Comparison of ENCODE assay signal across 30 mouse cellular contexts in the genomic region with DNA sequence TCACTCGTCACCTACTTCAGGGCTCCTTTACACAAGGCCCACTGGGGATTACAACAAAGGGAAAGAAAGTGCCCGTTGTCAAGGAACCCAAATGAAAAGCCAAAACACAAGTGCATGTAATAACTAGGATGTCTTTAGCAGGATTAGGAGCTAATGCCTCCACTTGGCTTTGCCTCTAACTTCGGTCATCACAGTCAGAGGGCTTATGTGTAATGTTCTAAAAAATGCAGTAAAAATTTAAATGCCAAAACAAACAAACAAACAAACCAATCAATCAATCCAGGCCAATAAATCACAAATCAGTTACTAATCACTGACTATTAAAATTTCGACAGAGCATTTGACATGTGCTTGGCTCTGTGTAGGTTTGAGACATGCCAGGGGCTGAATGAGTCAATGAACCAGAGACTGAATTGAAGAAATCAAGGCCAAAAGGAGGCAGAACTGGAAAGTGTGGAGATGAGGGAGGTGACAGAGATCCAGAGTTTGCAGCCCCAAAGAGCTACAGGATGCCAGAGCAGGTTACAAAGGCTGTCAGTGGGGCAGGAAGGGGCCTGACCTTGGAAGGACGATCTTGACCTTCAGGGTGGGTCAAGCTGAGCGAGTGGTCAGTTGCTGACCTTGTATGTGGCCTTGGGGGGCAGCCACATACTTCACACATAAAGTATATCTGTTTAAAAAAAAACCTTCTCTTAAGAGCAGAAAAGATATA. TPM values are rescaled to one million over a fixed set of nuclear protein-coding genes. Genes with fewer than 3 reads are reported as not detected.
DNase-seq lines count a peak whose midpoint lies in the region; ATAC-seq and TF ChIP-seq lines count a peak whose summit lies in the region.
"Had no signal": no experiment of that assay in that cellular context is flagged by ENCODE, and none has a peak within 500 bp of the region (broad histone marks: within the 10 kb centered on the region; RNA-seq: fewer than 3 reads in every experiment).

No protein-coding gene starts in this region.

- DNase-seq in heart, adult 11 months: peak; percentile 54
- DNase-seq in heart, postnatal 36 days: no peak
- DNase-seq in layer of hippocampus, adult 2 months (ENCODE audit: low spot score in 2 of 2): no peak
- DNase-seq in layer of hippocampus, postnatal 14 days (ENCODE audit: low spot score in 2 of 2): no peak
- DNase-seq in Muller cell, postnatal 12 days (ENCODE audit: inconsistent ontology term): peak; percentile 31
- peak; percentile 28 for DNase-seq in adrenal gland, postnatal 10 days
- DNase-seq in left cerebral cortex, adult 9 months (ENCODE audit: low spot score in 2 of 2): no peak
- DNase-seq: cerebellum, adult 11-12 months; cerebellum, adult 9-11 months; embryo, embryonic 11 days; gastrocnemius, adult 2 months; gastrocnemius, postnatal 36 days; heart, postnatal 4 days; kidney, adult 9 months; kidney, postnatal 14 days; left cerebral cortex, postnatal 4 days; liver, postnatal 0 days; lung, postnatal 4 days had no signal

- 79% methylated on average over 6 of the region's 6 CpGs for WGBS in kidney, embryonic 16.5 days

- intact Hi-C loops in heart, postnatal 36 days (cut with DNase I): no loop called here

- no peak for TF ChIP-seq CTCF in layer of hippocampus, adult 2 months (conservative IDR thresholded peaks at IDR 0.05)

- no peaks in the 10 kb centered on the region for H3K4me1 ChIP-seq in kidney, embryonic 16.5 days (ENCODE audit: insufficient read depth, low read length)

- H3K9ac ChIP-seq in kidney, embryonic 16.5 days (replicated peaks; ENCODE audit: low read length): no peak overlapping the region
- H3K9ac ChIP-seq: embryonic facial prominence, embryonic 12.5 days; forebrain, embryonic 15.5 days; hindbrain, embryonic 14.5 days; liver, embryonic 12.5 days; liver, postnatal 0 days; midbrain, embryonic 12.5 days; neural tube, embryonic 13.5 days had no signal

- H3K4me3 ChIP-seq in layer of hippocampus, adult 2 months: no peak overlapping the region
- no peak overlapping the region for H3K4me3 ChIP-seq in kidney, embryonic 16.5 days (ENCODE audit: low read length)
- H3K4me3 ChIP-seq: embryonic facial prominence, embryonic 12.5 days; forebrain, embryonic 10.5 days; forebrain, embryonic 15.5 days; gastrocnemius, adult 2 months; liver, embryonic 12.5 days; midbrain, embryonic 12.5 days; neural tube, embryonic 13.5 days had no signal

- no peaks in the 10 kb centered on the region for H3K27me3 ChIP-seq in kidney, embryonic 16.5 days (ENCODE audit: insufficient read depth, low read length)
- H3K27me3 ChIP-seq: embryonic facial prominence, embryonic 12.5 days; forebrain, embryonic 15.5 days; liver, embryonic 12.5 days; megakaryocyte, embryonic 14.5 days; neural tube, embryonic 13.5 days had no signal

- ATAC-seq in kidney, embryonic 16.5 days (ENCODE audit: low FRiP score, low TSS enrichment): no peak
- ATAC-seq: activated CD4-positive, CD25-positive, alpha-beta regulatory T cell, adult 4 months; CD4-positive, CD25-positive, alpha-beta regulatory T cell, adult 4 months; forebrain, embryonic 15.5 days; intestine, postnatal 0 days; liver, embryonic 12.5 days; liver, postnatal 0 days had no signal

- H3K27ac ChIP-seq in layer of hippocampus, adult 2 months: peak overlapping the region; percentile 90
- no peak overlapping the region for H3K27ac ChIP-seq in kidney, embryonic 16.5 days (ENCODE audit: low read length)
- H3K27ac ChIP-seq: embryonic facial prominence, embryonic 12.5 days; forebrain, embryonic 10.5 days; gastrocnemius, adult 2 months; hindbrain, embryonic 14.5 days; liver, embryonic 12.5 days; midbrain, embryonic 12.5 days; neural tube, embryonic 13.5 days had no signal

- H3K36me3 ChIP-seq in kidney, embryonic 16.5 days (ENCODE audit: insufficient read depth, low read length): no peaks in the 10 kb centered on the region
- H3K36me3 ChIP-seq: embryonic facial prominence, embryonic 12.5 days; forebrain, embryonic 10.5 days; forebrain, embryonic 15.5 days; liver, embryonic 12.5 days; midbrain, embryonic 12.5 days; neural tube, embryonic 13.5 days had no signal

- H3K9me3 ChIP-seq in kidney, embryonic 16.5 days (ENCODE audit: low read length): no peaks in the 10 kb centered on the region
- H3K9me3 ChIP-seq: embryonic facial prominence, embryonic 12.5 days; forebrain, embryonic 10.5 days; forebrain, embryonic 15.5 days; liver, embryonic 12.5 days; megakaryocyte, embryonic 14.5 days; midbrain, embryonic 12.5 days; neural tube, embryonic 13.5 days had no signal

- H3K4me2 ChIP-seq in kidney, embryonic 16.5 days (replicated peaks; ENCODE audit: low read depth, low read length): no peak overlapping the region
- H3K4me2 ChIP-seq: embryonic facial prominence, embryonic 12.5 days; forebrain, embryonic 15.5 days; hindbrain, embryonic 14.5 days; liver, embryonic 12.5 days; midbrain, embryonic 12.5 days; neural tube, embryonic 13.5 days had no signal

RNA-seq across cellular contexts. Expression of gene Fam122a, which starts 21.8 kb away (rescaled TPM):
- total RNA-seq in heart, postnatal 36 days (2021): 10 to 100 TPM; 22.2 to 22.7 TPM
- total RNA-seq in layer of hippocampus, adult 2 months (2021): 10 to 100 TPM; 33.9 to 34.6 TPM
- 10 to 100 TPM; 34.2 to 34.4 TPM for total RNA-seq in layer of hippocampus, postnatal 14 days (2021)
- 10 to 100 TPM; 26.5 to 29.4 TPM for total RNA-seq in adrenal gland, postnatal 10 days (2021)
- 39.7 and 53.3 TPM in 2 replicates for polyA plus RNA-seq in kidney, embryonic 16.5 days (2015; fragmentation: Nextera tagmentation; extraction: Ambion mirVana)

Comparison
In these comparisons a context has a peak if more than half of its experiments do, and no peak if none do; other contexts are left out.
1. DNase-seq: peak in heart, adult 11 months (single experiment), Muller cell, postnatal 12 days (single experiment) and adrenal gland, postnatal 10 days (single experiment); none in heart, postnatal 36 days (0 of 2), layer of hippocampus, adult 2 months (0 of 2), layer of hippocampus, postnatal 14 days (0 of 2) and left cerebral cortex, adult 9 months (0 of 2).